Mouse (Mus musculus) stomach, postnatal 0 days (tissue): ENCODE measurements around the gene Atp8a2.

Experiments used
- CTCF ChIP-seq: IDR thresholded peaks from 2 replicates; pipeline ENCODE4 v1.5.1; 2016; ENCODE audit warnings: antibody characterized with exemption, low read depth, mild to moderate bottlenecking, moderate library complexity
- EP300 ChIP-seq: optimal IDR thresholded peaks from 2 replicates; pipeline ENCODE3; 2016; ENCODE audit warnings: antibody characterized with exemption

GRCm38 (mm10) chr14:59633295-59633898 lies 563.6 kb downstream of the Atp8a2 start:
- TF ChIP-seq CTCF (no peak), EP300 (no peak)
